Mouse (Mus musculus): ENCODE data around the gene Ankrd31.
"Not testable (repeated sequence)": the region's sequence is repeated elsewhere in the genome, so short reads cannot be mapped to it uniquely, and the experiment has no call there.

Ankrd31 gene

DNA sequence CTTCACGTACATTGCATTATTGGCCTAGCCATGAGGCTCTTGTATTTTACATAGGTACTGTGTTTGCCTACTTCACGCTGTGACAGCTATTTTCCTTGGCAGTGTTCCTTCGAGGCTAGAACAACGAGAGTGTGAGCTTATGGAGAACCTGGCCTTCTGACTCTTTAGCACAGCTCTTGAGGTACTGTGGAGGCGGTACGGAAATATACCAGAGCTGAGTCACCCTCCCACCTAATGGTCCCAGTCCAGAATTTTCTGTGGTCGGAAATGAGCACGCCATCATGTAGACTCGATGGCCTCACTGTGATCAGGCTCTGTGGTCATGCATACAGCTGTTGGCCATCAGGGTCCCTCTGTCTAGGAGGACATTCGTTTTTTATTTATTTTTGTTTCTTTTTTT, 191.6 kb downstream of the Ankrd31 start:
- no peak for DNase-seq (ENCODE audit: low spot score in 2 of 2)

DNA sequence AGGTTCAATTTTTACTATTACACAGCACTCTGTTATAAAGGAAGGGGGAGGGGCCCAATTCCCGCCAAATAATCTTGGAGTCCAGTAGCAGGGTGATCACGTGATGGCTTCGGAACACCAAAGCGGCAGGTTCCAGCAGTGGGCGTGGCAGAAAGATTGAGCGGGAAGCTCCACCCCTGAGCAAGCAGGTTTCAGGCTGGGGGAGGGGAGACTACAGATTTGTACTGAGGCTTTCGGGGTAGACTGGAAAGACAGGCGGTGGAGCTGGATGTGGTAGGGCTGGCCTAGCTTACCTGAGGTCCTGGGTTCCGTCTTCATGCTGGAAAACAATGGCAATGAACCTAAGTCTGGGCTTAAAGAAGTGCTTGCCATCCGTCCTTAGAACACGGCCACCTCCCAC, 193.4 kb downstream of the Ankrd31 start:
- DNase-seq (ENCODE audit: low spot score in 2 of 2): not testable (repeated sequence)

DNA sequence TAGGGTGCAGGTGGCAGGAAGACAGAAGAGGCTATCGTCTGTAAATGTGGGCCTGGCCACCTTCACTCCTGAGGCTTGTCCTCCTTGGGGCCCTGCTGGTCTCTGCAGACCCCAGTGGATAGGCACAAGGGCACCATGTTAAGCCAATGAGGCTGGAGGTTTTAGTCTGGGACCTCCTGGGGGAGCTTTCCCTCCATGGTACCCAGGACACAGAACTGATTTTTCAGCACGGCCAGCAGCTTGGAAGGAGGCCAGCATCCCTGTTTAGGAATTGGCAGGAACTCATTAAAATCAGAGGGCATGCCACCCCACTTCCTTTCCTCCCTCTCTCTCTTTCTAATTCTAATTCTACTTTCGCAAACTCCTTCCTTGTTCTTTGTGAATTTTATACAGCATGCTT, 195.5 kb downstream of the Ankrd31 start:
- peak in 1 of 2 experiments; percentile 67 for DNase-seq (ENCODE audit: low spot score in 2 of 2)

DNA sequence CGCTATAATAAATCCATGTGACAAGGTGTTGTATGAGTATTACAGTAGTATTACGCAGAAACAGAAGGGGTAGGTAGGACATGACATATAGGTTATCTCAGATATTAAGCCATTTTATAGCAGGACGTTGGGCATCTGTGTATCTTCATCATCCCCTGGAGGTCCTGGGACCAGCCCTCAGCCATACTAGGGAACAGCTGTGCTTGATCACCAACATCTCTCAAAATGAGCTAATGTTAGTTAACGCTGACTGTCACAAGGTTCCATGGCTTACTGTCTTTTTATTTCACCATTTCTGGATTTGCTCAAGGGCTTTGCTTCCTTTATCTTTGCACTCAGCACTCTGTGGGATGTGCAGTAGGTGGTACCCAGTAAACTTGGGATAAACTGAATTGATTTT, 197.7 kb downstream of the Ankrd31 start:
- DNase-seq (ENCODE audit: low spot score in 2 of 2): no peak

DNA sequence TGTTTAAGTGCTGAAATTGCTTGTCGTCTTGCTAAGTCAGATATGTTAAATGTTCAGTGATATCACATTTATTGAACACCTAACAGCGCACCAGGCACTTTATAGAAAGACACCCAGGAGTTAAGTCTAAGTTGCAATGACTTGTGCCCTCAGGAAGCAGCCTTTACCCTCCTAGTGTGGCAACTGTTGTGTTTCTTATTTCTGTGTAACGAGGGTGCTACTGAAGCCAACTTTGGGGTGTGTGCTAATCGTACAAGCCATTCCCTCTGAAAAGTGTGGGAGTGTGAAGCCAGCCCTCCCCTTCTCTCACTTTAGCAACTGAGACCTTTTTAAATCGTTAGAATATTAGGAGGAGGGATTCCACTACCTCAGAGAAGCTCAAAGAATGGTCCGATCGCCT, 199.7 kb downstream of the Ankrd31 start:
- no peak for DNase-seq (ENCODE audit: low spot score in 2 of 2)

DNA sequence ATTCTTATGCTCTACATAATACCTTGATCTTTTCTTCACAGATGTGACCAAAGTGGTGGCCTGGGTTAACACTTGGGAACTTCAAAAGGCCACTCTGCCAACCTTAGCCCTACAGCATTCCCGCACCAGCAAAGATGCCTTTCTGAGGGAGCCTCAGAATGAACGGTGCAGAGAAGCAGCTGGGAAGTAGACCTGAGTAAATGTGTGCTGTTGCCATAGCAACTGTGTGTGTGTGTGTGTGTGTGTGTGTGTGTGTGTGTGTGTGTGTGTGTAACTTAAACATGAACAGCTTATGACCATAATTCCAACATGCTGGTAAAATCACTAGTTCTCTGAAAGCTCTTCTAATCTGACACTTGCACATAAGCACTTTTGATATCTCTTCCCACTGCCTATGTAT, 203.8 kb downstream of the Ankrd31 start:
- DNase-seq (ENCODE audit: low spot score in 2 of 2): no peak

DNA sequence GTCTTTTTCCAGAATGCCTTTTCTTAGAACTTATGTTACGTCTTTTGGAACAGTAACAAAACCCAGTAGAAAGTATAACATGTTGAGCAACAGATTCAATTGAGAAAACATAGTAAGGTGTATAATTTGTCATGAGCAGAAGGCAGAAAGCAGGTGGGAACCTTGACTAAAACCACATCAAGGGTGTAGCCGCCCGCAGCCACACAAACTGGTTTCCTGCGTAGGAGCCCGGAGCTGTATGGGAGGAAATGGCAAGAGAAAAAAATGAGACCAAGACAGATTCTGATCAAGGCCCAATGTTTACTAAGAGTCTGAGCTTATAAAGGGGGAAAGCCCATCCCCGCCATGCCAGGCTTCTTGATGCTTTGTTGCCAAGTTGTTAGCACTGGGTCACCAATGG, 208.4 kb downstream of the Ankrd31 start:
- DNase-seq (ENCODE audit: low spot score in 2 of 2): no peak

Data from frontal cortex, postnatal 36 days (tissue).